Mouse (Mus musculus) forelimb bud, embryonic 11.5 days (tissue): ENCODE measurements around the gene Fkbp11.
"Not testable (repeated sequence)": the region's sequence is repeated elsewhere in the genome, so short reads cannot be mapped to it uniquely, and the experiment has no call there.

Experiments used
- DNase-seq: peaks from one replicate; pipeline ENCODE4 v3.0.0-alpha.2; 2012; ENCODE audit warnings: low read depth, low spot score

Gene Fkbp11

DNA sequence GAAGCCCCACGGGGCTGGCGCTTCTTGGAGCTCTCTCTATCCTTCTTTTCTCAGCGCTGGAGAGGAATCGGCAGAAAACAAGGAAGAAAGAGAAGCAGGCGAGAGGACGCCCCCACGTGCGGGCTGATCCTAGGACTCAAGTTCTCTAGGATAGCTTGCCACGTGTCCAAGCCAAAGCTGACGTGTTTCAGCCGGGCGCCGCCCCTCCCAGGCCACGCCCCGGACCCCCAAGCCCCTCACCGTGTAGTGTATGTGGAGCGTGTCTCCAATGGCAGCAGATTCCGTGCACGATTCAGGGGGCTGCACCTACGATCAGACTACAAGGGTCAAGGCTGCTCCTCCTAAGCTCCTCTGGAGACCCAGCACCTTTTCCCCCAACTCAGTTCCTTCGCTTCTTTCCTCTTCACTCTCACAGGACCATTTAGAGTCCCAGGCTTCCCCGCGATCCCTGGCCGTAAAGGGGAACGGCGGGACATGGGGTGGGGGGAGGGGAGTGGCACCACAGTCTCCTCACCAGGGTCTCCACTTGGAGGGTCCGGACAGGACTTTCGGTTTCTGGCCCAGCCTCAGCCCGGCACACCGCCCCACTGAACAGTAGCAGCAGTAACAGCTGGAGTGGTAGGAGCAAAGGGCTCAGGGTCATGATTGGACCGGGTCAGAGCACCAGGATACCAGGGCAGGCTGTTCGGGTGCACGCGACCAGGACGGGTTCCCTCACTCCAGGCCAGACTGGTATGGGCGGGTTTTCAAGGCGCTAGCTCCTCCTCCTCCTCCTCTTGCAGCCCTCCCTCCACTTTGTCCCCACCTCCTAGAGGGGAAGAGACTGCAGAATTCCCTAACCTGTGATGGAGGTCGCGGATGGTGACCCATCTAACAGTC is at the start of gene Fkbp11:
Gene Fkbp11, minus strand, starts transcription at position 756 of the 879 bp plus-strand sequence.
- peak; percentile 72 for DNase-seq

DNA sequence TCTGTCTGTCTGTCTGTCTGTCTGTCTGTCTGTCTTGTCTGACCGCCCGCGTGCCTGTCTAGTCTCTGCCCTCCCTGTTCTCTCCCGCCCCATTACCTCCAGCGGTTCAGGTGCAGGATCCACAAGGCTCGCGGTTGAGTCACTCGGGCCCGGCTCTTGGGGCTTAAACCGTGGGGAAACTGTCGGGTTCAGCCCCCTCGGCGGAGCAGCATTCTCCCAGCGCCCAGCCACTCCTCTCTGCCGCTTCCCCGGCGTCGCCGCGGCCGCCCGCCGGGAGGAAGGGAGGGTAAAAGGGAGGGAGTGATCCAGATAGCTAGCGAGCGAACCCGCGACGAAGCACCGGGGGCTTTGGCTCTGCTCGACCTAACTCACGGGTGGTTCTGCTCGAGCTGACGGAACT is 49.8 kb upstream of the Fkbp11 start, which contains the start of gene Wnt10b:
Gene Wnt10b, minus strand, starts transcription at position 389 of the 400 bp plus-strand sequence.
- DNase-seq, result no peak

DNA sequence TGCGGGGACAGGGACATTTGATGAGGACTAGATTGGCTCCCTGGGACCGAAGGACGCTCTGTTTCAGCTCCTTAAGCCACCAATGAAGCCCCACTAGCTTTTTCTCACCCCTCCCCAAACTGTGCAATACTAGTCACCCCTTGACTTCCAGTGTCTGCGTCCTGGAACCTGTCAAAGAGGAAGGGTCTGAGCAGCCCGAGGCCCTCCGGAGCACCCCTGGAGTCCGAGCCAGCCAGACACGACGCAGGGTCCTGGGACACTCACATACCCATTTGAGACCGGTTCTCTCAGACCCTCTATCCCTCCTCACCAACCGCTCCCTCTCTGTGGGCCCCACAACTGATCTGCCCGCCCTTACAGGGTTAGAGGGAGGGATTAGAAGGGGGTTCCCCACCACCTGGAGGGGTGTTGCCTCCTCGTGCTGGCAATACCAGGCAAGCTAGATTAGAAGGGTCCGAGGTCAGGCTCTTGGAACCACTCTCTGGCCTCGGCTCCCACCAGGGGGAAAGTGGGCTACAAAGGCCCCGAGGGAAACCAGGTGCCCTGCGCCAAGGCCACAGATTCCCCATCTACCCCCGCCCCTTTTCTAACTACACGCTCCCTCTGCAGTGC is 49.1 kb upstream of the Fkbp11 start:
- no peak for DNase-seq

DNA sequence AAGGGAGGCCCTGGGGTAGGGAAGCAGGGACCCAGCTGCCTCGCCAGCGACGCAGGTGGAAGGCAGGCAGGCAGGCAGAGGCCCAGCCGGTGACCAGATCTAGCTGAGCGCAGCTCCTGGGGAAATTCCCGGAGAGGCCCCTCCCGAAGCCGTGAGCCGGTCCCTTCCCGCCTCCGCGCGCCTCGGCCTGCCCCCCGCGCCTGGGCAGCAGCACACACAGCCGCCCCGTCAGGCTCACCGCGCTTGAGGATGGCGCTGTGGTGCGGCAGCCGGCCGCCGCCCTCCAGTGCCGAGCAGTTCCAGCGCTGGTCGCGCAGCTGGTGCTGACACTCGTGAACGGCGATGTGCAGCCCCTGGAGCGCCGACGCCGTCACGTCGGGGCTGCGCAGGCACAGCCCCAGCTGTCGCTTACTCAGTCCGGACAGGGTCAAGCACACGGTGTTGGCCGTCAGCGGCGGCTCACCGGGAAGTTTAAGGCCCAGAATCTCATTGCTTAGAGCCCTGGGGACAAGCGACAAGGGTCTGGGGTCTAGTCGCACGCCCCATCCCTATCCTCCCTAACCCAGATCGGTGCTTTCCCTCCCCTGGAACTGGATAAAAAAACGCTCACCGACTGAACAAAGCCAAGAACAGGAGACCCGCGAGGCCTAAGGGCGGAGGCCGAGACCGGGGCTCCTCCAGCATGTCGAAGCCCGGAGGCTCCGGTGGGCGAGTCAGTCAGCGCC is 48.4 kb upstream of the Fkbp11 start:
- DNase-seq, result no peak

DNA sequence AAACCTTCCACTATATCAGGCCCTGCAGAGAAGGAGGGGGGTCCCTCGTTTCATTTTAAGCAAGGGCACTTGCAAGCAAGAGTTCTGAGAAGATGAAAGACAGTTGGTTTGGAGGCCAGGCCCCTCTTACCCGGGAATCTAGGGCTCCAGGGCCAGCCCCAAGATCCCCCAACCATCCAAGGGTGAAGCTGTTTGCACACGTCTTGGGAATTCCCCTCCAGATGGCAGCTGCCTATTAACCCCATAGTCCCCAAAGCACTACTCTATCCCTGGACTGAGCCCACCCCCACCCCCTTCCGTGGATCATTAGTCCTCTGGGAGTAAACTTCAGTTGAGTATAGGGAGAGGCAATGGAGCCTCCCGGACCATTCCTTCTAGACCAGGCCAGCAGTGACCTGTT is 47.5 kb upstream of the Fkbp11 start:
- DNase-seq, result no peak

DNA sequence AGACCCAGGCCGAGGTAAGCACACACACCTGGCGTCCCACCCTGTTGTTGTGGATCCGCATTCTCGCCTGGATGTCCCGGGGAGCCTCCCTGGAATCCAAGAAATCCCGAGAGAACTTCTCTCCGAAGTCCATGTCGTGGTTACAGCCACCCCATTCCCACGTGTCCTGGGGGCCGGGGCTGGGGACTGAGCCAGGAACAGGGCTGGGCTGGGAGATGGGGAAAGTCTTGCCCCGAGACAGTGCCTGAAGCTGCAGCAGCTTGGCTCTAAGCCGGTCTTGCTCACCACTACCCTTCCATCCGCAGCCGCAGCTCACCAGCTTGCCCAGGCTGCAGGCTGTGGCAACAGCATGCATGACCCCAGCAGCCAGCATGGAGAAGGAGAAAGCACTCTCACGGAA is 46.1 kb upstream of the Fkbp11 start:
- no peak for DNase-seq

DNA sequence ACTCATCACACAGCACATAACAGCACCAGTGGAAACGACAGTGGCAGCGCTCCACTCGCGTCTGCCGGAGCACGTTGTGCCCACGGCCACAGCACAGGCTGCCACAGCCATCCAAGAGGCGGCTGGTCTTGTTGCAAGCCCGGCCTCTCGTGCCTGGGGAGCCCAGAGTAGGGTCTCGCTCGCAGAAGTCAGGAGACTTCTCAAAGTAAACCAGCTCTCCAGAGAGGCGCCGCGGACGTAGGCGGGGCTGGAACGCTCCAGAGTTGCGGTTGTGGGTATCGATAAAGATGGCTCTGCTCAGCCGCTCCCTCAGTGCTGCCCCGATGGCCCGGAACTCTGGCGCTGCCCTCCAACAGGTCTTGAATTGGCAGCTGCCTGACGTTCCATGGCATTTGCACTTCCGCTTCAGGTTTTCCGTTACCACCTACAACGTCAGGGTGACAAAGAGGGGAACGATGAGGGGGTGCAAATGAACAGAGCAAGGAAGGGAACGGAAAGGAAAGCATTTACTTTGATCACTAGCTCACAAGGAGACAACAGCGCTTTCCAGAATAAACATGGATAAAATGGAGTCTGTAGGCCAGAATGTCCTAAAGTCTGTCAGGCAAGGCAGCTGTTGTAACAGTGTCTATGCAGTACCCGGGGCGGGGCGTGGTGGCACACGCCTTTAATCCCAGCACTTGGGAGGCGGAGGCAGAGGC is 44.7 kb upstream of the Fkbp11 start:
- no peak for DNase-seq

DNA sequence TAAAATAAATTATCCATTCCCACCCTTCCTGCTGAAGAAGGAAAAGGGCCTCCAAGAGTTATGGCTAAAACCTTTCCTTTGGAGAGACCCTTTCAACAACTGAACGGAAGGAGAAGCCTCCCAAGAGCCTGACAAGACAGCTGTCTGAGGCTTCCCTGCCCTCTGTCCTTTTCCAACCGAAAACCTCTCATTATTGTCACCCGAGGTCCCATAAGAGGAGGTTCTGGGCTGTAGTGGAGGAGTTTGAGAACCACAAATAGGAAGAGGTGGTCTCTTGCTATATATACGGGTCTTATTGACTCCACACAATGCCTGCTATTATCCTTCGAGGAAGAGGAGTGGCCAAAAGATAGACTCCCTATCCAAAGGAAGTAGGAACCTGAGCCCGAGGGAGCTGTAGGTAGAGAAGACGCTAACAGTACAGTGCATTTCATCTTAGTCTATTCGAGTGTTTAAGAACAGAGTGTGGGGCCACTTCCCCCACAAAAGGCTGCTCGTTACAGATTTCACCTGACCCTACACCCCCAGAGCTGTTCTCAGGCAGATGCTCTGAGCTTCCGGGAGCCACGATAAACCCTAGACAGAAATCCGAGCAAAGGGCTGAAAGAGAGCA is 43.9 kb upstream of the Fkbp11 start:
- no peak for DNase-seq

DNA sequence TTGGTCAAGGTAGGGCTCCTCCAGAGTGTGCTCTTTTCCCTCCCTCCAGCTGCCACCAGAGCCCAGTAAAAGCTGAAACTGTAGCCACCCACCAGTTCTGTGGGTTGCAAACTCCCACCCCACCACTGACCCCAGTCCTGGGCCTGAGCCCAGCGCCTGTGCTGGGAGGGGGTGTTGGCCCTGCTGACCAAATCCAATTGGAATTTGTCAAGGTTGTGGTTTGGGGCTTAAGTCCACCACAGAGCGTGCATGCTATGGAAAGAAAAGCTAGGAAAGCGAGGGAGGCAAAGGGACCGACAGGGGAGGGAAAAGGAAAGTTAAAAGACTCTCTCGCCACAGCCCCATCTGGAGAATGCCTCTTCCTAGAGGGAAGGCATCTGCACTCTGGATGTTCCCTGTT is 40.3 kb upstream of the Fkbp11 start:
- no peak for DNase-seq

DNA sequence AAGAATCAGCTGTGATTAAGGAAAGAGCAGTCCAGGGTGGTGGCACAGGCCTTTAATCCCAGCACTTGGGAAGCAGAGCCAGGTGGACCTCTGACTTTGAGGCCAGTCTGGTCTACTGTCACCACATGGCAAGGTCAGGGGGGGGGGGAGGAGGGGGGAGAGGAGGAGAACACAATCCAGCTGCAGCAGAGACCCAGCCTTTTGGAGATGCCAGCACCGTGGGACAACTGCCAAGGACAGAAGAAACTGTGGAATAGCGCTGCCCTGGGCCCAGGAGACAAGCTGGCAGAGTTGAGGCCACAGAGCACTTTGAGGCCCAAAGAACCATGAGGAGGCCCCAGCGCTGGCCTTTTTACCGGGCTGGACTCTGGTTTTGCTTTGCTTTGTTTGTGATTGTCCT is 37.9 kb upstream of the Fkbp11 start:
- DNase-seq, result no peak

DNA sequence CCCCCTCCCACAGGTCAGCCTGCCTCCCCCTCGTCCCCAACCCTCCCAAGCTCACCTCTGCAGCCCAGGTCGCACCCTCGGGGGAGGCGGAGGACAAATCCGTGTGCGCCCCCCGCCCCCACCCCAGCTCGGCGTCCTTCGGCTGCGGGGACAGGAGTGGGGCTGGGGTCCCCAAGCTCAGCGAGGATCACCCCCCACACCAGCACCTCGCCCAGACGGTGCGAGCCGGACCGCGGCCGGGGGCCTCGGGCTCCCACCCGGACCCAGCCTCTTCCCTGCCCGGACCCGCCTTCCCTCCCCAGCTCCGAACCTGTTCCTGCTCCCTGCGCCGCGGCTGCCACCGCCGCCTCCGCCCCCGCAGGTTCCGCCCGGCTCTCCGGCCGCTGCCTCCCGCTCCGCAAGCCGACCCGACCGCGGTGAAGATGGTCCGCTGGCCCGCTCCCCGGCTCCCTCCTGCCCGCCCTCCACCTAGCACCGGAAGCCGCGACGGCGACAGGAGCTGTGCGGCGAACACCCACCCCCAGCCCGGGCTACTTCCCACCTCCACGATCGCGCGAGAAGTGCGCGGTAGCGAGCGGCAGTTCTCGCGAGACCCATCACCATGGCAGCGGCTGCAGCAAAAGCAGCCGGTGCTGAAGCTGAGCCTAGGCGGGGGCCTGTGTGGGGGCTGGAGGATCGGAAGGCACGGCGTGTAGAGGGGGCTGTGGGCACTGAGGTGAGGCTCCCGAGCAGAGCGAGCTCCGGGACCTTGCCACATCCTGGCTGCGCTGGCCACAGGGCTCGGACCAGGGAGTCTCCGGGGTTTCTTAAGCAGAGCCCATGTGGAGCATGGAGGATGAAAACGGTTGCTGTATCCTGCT is 34.9 kb upstream of the Fkbp11 start, which contains the start of gene Arf3:
Gene Arf3, minus strand, starts transcription at position 545 of the 860 bp plus-strand sequence.
- DNase-seq, result peak; percentile 97

DNA sequence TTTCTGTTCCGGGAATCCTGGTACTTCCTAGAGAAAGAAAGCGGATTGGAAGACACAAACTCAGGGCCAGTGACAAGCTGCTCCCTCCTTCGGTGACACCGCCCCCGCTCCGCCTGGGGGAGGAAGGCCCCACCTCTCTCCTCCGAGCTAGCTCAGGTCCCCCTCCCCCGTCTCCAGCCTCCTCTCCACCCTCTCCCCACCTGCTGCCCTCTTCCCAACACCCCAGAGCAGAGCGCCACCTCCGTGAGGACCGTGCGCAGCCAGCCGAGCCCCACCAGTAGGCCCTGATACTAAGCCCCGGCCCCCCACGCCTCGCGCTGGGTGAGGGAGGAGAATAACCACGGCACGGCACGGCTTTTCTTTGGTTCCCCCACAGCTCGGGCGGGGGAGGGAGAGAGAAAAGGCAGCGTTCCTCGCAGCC is 34.2 kb upstream of the Fkbp11 start:
- peak; percentile 65 for DNase-seq

DNA sequence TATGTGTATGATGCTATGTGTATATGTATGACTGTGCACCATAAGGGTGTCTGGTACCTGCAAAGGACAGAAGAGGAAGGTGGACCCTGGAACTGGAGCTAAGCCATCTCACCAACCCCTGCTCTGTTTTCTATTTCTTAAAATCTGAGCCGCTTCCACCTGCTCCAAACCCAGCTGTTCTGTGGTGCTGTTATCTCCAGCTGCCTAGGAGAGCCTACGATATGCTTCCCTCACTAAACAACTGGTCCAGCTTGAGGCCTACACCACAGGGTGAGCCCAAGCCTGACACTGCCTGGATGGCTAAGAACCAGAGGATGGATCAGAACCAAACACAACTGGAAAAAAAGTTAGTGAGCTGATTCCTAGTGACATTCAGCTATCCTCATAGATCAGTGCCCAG is 26.1 kb upstream of the Fkbp11 start:
- DNase-seq, result no peak

DNA sequence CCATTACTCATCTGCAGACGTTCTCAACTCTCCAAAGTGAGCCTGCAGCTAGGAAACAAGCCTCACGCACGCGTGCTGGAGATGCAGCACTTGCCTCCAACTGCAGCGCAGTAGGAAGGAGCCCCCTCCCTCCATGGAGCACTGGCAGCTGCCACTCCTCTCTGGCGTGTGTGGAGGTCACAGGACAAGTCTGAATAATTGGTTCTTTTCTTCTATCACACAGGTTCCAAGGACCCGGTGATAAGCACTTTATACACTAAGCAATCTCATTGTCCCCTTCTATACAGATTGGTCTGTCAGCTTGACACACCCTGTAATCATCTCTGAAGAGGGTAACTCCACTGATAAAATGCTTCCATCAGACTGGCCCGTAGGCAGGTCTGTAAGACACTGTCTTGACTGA is 25.0 kb upstream of the Fkbp11 start:
- DNase-seq, result no peak

DNA sequence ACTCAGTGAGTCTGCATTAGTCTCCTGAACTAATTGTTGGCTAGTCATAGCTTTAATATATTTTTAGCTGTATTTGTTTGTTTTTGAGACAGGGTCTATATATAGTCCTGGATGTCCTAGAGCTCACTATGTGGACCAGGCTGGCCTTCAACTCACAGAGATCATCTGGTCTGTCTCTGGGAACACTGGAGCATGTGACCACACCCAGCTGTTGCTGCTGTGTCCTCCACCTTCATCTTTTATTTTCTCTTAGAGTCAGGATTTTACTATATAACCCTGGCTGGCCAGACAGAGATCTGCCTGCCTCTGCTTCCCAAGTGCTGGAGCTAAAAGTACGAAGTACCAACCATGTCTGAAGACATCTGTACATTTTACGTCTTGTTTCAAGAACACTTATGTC is 21.1 kb upstream of the Fkbp11 start:
- no peak for DNase-seq

DNA sequence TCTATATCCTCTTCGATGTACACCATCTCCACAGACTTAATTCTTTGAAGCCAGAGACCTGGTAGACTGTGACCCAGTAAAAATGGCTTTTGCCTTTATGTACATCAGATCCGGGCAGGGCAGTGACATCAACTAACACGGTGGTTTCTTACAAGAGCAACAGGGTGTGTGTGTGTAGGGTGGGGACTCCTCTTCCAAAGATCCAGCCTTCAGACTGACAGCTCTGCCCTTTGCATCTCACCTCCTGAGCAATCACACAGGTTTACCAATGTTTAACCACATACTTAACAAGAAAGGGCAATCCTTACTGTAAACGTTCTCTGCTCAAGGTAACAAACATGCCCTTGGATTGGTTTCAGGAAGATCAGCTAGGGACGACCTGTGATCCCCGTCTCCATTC is 19.3 kb upstream of the Fkbp11 start:
- no peak for DNase-seq

DNA sequence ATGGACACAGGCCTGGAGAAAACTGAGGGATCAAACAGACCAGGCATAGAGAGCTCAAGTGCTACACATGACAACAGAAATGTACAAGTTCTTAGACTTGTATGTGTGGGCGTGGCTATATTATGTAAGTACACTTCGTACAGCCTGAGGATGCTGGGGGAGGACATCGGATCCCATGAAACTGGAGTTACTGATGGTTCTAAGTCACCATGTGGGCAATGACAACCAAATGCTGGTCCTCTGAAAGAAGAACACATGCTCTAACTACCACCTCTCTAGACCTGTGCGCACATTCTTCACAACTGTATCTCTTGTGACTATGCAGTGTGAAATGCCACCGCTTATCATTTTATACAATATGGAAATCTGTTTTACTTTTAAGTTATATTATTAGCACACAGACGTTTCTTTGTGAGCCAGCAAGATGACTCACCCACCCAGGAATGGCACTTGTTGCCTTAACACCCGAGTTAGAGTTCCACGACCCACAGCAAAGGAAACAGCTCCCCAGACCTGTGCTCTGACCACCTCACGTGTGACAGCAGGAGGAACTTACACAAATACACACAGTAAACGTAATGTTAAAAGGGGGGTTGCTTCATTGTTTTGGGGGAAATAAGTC is 18.5 kb upstream of the Fkbp11 start:
- no peak for DNase-seq

DNA sequence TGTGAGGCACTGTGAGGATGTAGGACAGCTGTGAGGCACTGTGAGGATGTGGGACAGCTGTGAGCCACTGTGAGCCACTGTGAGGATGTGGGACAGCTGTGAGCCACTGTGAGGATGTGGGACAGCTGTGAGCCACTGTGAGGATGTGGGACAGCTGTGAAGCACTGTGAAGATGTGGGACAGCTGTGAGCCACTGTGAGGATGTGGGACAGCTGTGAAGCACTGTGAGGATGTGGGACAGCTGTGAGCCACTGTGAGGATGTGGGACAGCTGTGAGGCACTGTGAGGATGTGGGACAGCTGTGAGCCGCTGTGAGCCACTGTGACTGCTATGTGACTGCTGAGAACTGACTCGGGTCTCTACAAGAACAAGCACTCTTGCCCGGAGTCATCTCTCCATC is 15.9 kb upstream of the Fkbp11 start:
- not testable (repeated sequence) for DNase-seq

DNA sequence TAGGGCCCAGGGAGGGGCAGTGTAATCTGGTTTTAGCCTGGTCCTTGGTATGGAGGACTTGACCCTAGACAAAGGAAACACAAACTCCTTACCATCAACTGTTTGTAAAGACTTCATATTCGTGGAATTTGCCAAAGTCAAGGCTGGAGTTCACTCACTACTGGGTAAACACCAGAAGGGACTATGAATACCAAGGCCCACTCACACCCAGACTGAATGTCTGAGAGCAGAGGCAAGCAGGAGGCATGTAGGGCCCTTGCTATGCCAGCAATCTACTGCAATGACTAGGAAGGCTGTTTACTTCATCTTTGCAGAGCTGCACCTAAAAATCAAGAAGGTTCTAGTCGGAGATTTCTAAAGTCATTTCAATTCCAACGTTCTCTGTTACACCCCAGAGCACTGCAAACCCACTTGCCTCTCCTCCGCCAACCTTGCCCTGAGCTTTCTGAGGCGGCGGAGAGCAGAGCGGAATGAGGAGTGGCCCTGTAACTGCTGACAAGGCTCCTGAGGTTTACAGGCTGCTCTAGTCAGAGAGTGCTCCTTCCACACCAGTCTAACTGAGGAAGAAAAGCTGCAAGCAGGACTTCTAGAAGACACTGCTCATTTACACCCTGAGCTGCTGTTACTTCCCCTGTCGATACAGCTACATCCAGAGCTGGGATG is 14.9 kb upstream of the Fkbp11 start:
- DNase-seq, result no peak
